Mouse (Mus musculus): Measurements from ENCODE around the gene Loxl3. TPM values are rescaled to one million over a fixed set of nuclear protein-coding genes. Genes with fewer than 3 reads are reported as not detected.

Loxl3 gene
- 10.7 and 13.4 TPM in 2 replicates for polyA plus RNA-seq (2015; fragmentation: Nextera tagmentation; extraction: Ambion mirVana)

GRCm38 (mm10) chr6:83033249-83034185 lies at the start of gene Loxl3, which contains the start of gene Dok1:
Gene Loxl3 (plus strand): TSS chr6:83034173.
Gene Dok1 (minus strand): TSS chr6:83033471.

GRCm38 (mm10) chr6:83054074-83054851 lies 20.3 kb downstream of the Loxl3 start, which contains the start of gene Aup1:
Gene Aup1 (plus strand): TSS chr6:83054521.

GRCm38 (mm10) chr6:83054871-83055431 lies 21.0 kb downstream of the Loxl3 start, which contains the start of gene Htra2:
Gene Htra2 (minus strand): TSS chr6:83055273.

GRCm38 (mm10) chr6:83057790-83058189 lies 23.8 kb downstream of the Loxl3 start, which contains the start of gene Dqx1:
Gene Dqx1 (plus strand): TSS chr6:83057844.

GRCm38 (mm10) chr6:83070247-83070310 lies 36.1 kb downstream of the Loxl3 start, which contains the start of gene Tlx2:
Gene Tlx2 (minus strand): TSS chr6:83070293.

GRCm38 (mm10) chr6:83077630-83078323 lies 43.8 kb downstream of the Loxl3 start, which contains the start of gene Pcgf1:
Gene Pcgf1 (plus strand): TSS chr6:83077869.

GRCm38 (mm10) chr6:83086121-83087035 lies 52.4 kb downstream of the Loxl3 start, which contains the start of gene Lbx2:
Gene Lbx2 (plus strand): TSS chr6:83086367.

GRCm38 (mm10) chr6:83101316-83101687 lies 67.3 kb downstream of the Loxl3 start, which contains the start of the genes Ccdc142 and Gm42688:
Gene Ccdc142 (plus strand): TSS chr6:83101601.
Gene Gm42688 (plus strand): TSS chr6:83101617.

MicroRNA genes within 50 kb of the gene (microRNA counts, 519-probe panel; counts per million panel counts)
- 296 counts per million, percentile 58 among the panel's probes with 10 or more counts for microRNA mmu-miR-3470a+mmu-miR-3470b

Small RNA genes lying within 50 kb of the gene (microRNA-seq; reads per million reads assigned to microRNA genes)
- gene Mir3470a, result 0 reads per million in 2 experiments
- gene Mir7040, result 0 reads per million in 2 experiments

Other genes with a start within 250 kb of the Loxl3 start
- gene Sema4f, start 94.4 kb upstream of the Loxl3 start, polyA plus RNA-seq (2015; fragmentation: Nextera tagmentation; extraction: Ambion mirVana), result 0.72 and 0.87 TPM in 2 replicates
- gene M1ap, start 87.3 kb upstream of the Loxl3 start, polyA plus RNA-seq (2015; fragmentation: Nextera tagmentation; extraction: Ambion mirVana), result 0.37 TPM in 1 of 2 replicates, not detected in the other
- 4.6 and 5.5 TPM in 2 replicates for gene Dok1, start 702 bp upstream of the Loxl3 start, polyA plus RNA-seq (2015; fragmentation: Nextera tagmentation; extraction: Ambion mirVana)
- gene Aup1, start 20.3 kb downstream of the Loxl3 start, polyA plus RNA-seq (2015; fragmentation: Nextera tagmentation; extraction: Ambion mirVana), result 107 and 111 TPM in 2 replicates
- 49.1 and 50.5 TPM in 2 replicates for gene Htra2, start 21.1 kb downstream of the Loxl3 start, polyA plus RNA-seq (2015; fragmentation: Nextera tagmentation; extraction: Ambion mirVana)
- gene Dqx1, start 23.7 kb downstream of the Loxl3 start, polyA plus RNA-seq (2015; fragmentation: Nextera tagmentation; extraction: Ambion mirVana), result 0.12 and 0.21 TPM in 2 replicates
- gene Tlx2, start 36.1 kb downstream of the Loxl3 start, polyA plus RNA-seq (2015; fragmentation: Nextera tagmentation; extraction: Ambion mirVana), result not detected in 2 replicates
- 10.8 and 11.5 TPM in 2 replicates for gene Pcgf1, start 43.7 kb downstream of the Loxl3 start, polyA plus RNA-seq (2015; fragmentation: Nextera tagmentation; extraction: Ambion mirVana)
- 0.72 and 0.74 TPM in 2 replicates for gene Lbx2, start 52.2 kb downstream of the Loxl3 start, polyA plus RNA-seq (2015; fragmentation: Nextera tagmentation; extraction: Ambion mirVana)
- gene Ccdc142, start 67.4 kb downstream of the Loxl3 start, polyA plus RNA-seq (2015; fragmentation: Nextera tagmentation; extraction: Ambion mirVana), result 1.1 and 1.7 TPM in 2 replicates
- gene Gm42688, start 67.4 kb downstream of the Loxl3 start, polyA plus RNA-seq (2015; fragmentation: Nextera tagmentation; extraction: Ambion mirVana), result 1.3 and 1.6 TPM in 2 replicates
- gene Mrpl53, start 74.9 kb downstream of the Loxl3 start, polyA plus RNA-seq (2015; fragmentation: Nextera tagmentation; extraction: Ambion mirVana), result 194 and 207 TPM in 2 replicates
- gene Mogs, start 81.3 kb downstream of the Loxl3 start, polyA plus RNA-seq (2015; fragmentation: Nextera tagmentation; extraction: Ambion mirVana), result 12.7 and 13.6 TPM in 2 replicates
- 41.1 and 47.1 TPM in 2 replicates for gene Wbp1, start 87.4 kb downstream of the Loxl3 start, polyA plus RNA-seq (2015; fragmentation: Nextera tagmentation; extraction: Ambion mirVana)
- 6.5 and 9.5 TPM in 2 replicates for gene Ino80b, start 91.3 kb downstream of the Loxl3 start, polyA plus RNA-seq (2015; fragmentation: Nextera tagmentation; extraction: Ambion mirVana)
- 18.9 and 22.0 TPM in 2 replicates for gene Rtkn, start 101.3 kb downstream of the Loxl3 start, polyA plus RNA-seq (2015; fragmentation: Nextera tagmentation; extraction: Ambion mirVana)
- gene Wdr54, start 122.2 kb downstream of the Loxl3 start, polyA plus RNA-seq (2015; fragmentation: Nextera tagmentation; extraction: Ambion mirVana), result 1.1 and 1.5 TPM in 2 replicates
- gene 1700003E16Rik, start 122.2 kb downstream of the Loxl3 start, polyA plus RNA-seq (2015; fragmentation: Nextera tagmentation; extraction: Ambion mirVana), result 0.41 and 0.54 TPM in 2 replicates
- 56.2 and 58.8 TPM in 2 replicates for gene Dctn1, start 131.7 kb downstream of the Loxl3 start, polyA plus RNA-seq (2015; fragmentation: Nextera tagmentation; extraction: Ambion mirVana)
- gene Slc4a5, start 185.7 kb downstream of the Loxl3 start, polyA plus RNA-seq (2015; fragmentation: Nextera tagmentation; extraction: Ambion mirVana), result 0.04 TPM in 1 of 2 replicates, not detected in the other